Mouse (Mus musculus) megakaryocyte, embryonic 14.5 days (primary cell): ENCODE measurements around the gene Nebl.

Experiments
- FLI1 ChIP-seq: IDR thresholded peaks from 2 replicates; pipeline ENCODE4 v1.6.1; 2012; ENCODE audit warnings: low read length, inconsistent platforms, mixed read lengths
- GATA1 ChIP-seq: IDR thresholded peaks from 3 replicates; pipeline ENCODE4 v1.6.1; 2012; ENCODE audit warnings: mixed read lengths, low read length, inconsistent platforms, borderline replicate concordance

- TF ChIP-seq GATA1 (no peak), FLI1 (no peak)
These were observed 292.9 kb downstream of the Nebl start for GRCm38 (mm10) chr2:17438317-17438716.
